Mouse (Mus musculus): Measurements from ENCODE around the gene Igflr1.

DNA sequence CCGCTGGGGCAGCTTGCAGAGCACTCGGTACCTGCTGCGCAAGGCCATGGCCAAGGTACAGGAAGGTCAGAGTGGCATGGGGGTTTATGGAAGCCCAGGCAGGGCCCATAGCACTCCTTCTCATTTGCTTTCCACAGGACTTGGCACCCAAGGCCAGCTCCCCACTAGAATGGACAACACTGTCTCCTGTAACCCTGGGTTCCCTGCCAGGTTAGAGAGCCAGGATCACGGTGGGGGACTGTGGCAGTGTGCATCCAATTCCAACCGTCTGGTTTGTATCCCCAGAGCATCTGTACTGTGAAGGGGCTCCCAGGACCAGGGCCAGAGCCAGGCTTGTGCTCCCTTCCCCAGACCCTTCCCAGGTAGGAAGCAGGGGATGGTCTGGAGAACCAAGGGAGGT, 44.4 kb upstream of the Igflr1 start:
- TF ChIP-seq CTCF (IDR thresholded peaks at IDR 0.05; ENCODE audit: borderline replicate concordance, extremely low read depth, insufficient read depth, insufficient read length) (no peak), POLR2A (IDR thresholded peaks at IDR 0.05; ENCODE audit: borderline replicate concordance, extremely low read depth, insufficient read depth, insufficient read length, poor library complexity, severe bottlenecking) (no peak)
